Mouse (Mus musculus) heart, embryonic 10.5 days (tissue): ENCODE data around the gene Nox1. TPM values are rescaled to one million over a fixed set of nuclear protein-coding genes. Genes with fewer than 3 reads are reported as not detected.
"Not testable (repeated sequence)": the region's sequence is repeated elsewhere in the genome, so short reads cannot be mapped to it uniquely, and the experiment has no call there.

Experiments
- DNase-seq: peaks from one replicate; pipeline ENCODE4 v3.0.0-alpha.2; 2017; ENCODE audit warnings: low spot score
- H3K27ac ChIP-seq: fragments of 300-500 bp; sonication (generic); 2 replicates; pipeline ENCODE4 v1.5.1; 2016; ENCODE audit warnings: mild to moderate bottlenecking
- H3K27me3 ChIP-seq: fragments of 300-500 bp; sonication (generic); 2 replicates; pipeline ENCODE4 v1.6.1; 2016; ENCODE audit warnings: mild to moderate bottlenecking; ENCODE audit not compliant: poor library complexity, insufficient read depth, severe bottlenecking
- H3K36me3 ChIP-seq: fragments of 300-500 bp; sonication (generic); 2 replicates; pipeline ENCODE4 v1.6.1; 2016; ENCODE audit warnings: mild to moderate bottlenecking, moderate library complexity
- H3K4me1 ChIP-seq: fragments of 300-500 bp; sonication (generic); 2 replicates; pipeline ENCODE4 v1.6.1; 2016; ENCODE audit warnings: mild to moderate bottlenecking
- H3K4me3 ChIP-seq: fragments of 300-500 bp; sonication (generic); 2 replicates; pipeline ENCODE4 v1.5.1; 2016; ENCODE audit warnings: mild to moderate bottlenecking, moderate library complexity
- H3K9me3 ChIP-seq: fragments of 300-500 bp; sonication (generic); 2 replicates; pipeline ENCODE4 v1.6.1; 2016; ENCODE audit warnings: mild to moderate bottlenecking, moderate library complexity
- WGBS: fragments of 180-500 bp; shearing (Covaris S2); methylation state at CpG from one replicate; pipeline ENCODE4 v1.1.7; 2016; 5-methylcytosine and 5-hydroxymethylcytosine counted together
- polyA plus RNA-seq: library from polyadenylated mRNA; unstranded; fragments of >200 nt; fragmentation: Nextera tagmentation; extraction: Ambion mirVana; gene quantifications from 2 replicates; pipeline ENCODE4 v1.2.1, GENCODE M21; 2016

Gene Nox1
- polyA plus RNA-seq: 0.08 and 0.15 TPM in 2 replicates

DNA sequence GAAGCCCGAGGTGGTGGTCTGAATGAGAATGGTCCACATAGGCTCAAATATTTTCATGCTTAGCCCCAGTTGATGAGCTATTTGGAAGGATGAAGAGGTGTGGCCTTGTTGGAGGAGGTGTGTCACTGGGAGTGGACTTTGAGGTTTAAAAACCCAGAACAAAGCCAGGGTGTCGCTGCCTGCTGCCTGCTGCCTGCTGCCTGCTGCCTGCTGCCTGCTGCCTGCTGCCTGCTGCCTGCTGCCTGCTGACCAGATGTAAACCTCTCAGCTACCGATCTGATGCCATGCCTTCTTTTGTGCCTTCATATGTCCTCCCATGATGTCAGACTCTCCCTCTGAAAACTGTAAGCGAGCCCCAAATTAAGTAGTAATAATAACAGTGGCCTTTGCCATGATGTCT lies at the start of gene Nox1:
Nox1 (minus strand) TSS at position 101 of the 400 bp plus-strand sequence.
- Histone ChIP-seq H3K27me3 (no peaks in the 10 kb centered on the region), H3K27ac (no peak within 1 kb of the TSS), H3K4me3 (no peak within 1 kb of the TSS), H3K9me3 (no peaks in the 10 kb centered on the region), H3K4me1 (no peaks in the 10 kb centered on the region), H3K36me3 (peaks cover 5% of the 10 kb centered on the region; the same call in 1 of the 2 replicates)
- WGBS: 69% methylated on average over 4 of the region's 4 CpGs
- DNase-seq: no peak

DNA sequence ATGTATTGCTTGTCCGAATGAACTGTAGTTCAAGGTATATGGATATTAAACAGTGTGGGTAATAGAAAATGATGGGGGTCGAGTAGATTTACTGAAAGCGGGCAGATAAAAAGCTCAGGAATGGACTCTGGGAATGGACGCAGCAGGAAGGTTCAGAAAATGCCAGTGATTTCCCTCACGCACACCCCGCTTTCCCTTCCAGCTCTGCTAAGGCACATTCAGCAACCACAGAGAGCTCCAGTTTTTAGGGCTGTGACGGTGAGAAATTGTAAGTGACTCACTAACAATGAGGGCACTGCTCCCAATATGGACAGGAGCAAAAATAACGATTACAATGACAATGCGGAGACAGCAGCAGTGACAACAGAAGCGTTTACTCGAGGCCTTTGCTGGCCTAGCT lies 40.4 kb upstream of the Nox1 start:
- Histone ChIP-seq H3K36me3 (peaks cover 24% of the 10 kb centered on the region; the same call in 1 of the 2 replicates), H3K4me3 (no peak overlapping the region), H3K4me1 (no peaks in the 10 kb centered on the region), H3K27ac (no peak overlapping the region), H3K9me3 (no peaks in the 10 kb centered on the region), H3K27me3 (no peaks in the 10 kb centered on the region)
- 87% methylated on average over 11 of the region's 11 CpGs for WGBS
- DNase-seq: no peak

DNA sequence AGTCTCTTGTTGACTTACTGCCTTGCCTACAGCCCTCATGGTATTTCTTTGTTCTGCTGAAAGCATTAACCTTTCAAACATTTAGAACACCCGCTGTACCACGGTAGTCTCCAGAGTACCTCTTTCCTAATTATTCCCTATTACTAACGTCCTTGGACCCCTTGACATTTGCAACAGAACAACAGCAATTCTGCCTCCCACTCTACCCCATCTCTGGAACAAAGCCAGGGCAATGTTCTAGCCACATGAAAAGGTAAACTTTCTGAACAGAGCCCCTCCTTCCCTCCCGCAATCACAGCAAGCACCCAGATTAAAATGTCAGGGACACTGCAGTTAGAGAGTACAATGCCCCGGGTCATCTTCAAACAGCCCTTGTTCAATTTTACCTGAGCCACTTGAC lies 39.4 kb upstream of the Nox1 start:
- 73% methylated on average over 5 of the region's 5 CpGs for WGBS
- Histone ChIP-seq H3K27ac (no peak overlapping the region), H3K4me1 (no peaks in the 10 kb centered on the region), H3K9me3 (no peaks in the 10 kb centered on the region), H3K27me3 (no peaks in the 10 kb centered on the region), H3K4me3 (no peak overlapping the region), H3K36me3 (peaks cover 22% of the 10 kb centered on the region; the same call in 1 of the 2 replicates)
- no peak for DNase-seq

DNA sequence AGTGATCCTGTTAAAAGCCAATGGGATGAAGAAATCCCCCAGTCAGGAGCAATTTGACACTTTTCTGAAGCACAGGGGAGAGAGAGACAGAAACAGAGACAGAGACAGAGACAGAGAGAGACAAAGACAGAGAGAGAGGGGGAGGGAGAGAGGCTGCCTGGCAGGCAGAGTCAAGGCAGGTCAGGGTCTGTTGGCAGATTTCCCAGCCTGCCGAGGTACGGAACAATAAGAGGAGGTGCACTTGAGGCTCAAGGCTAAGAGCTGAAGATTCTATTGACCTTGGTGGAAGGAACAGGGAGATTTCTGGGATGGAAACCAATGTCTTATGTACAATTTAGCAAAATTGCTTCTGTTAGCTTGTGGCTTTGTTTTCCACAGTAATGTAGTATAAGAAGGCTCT lies 26.4 kb upstream of the Nox1 start:
- WGBS: 49% methylated on average over 2 of the region's 2 CpGs
- H3K4me3 ChIP-seq: no peak overlapping the region

DNA sequence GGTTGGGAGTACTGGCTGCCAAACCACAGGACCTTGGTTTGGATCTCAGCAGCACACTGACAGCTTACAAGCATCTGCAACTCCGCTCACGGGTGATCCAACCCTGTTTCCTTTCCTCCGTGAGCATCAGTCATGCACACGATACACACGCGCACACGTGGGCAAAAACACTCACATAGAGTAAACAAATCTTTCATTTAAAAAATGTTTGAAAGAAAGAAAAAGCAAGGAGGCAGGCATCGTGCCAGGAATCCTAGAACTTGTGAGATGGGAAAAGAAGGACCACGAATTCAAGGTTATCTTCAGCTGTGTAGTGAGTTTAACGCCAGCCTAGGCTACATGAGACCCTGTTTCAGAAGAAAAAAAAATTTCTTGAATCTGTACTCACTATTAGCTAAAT lies 24.2 kb upstream of the Nox1 start:
- Histone ChIP-seq H3K9me3 (no peaks in the 10 kb centered on the region), H3K4me1 (no peaks in the 10 kb centered on the region), H3K27me3 (no peaks in the 10 kb centered on the region), H3K4me3 (no peak overlapping the region), H3K36me3 (peaks cover 22% of the 10 kb centered on the region; the same call in 1 of the 2 replicates), H3K27ac (no peak overlapping the region)
- DNase-seq: no peak
- 88% methylated on average over 10 of the region's 10 CpGs for WGBS

More for the DNA sequence above, 26.4 kb upstream of the Nox1 start:
- Histone ChIP-seq H3K27me3 (no peaks in the 10 kb centered on the region), H3K36me3 (peaks cover 20% of the 10 kb centered on the region; the same call in 1 of the 2 replicates), H3K4me1 (no peaks in the 10 kb centered on the region), H3K9me3 (no peaks in the 10 kb centered on the region), H3K27ac (no peak overlapping the region)
- no peak for DNase-seq

DNA sequence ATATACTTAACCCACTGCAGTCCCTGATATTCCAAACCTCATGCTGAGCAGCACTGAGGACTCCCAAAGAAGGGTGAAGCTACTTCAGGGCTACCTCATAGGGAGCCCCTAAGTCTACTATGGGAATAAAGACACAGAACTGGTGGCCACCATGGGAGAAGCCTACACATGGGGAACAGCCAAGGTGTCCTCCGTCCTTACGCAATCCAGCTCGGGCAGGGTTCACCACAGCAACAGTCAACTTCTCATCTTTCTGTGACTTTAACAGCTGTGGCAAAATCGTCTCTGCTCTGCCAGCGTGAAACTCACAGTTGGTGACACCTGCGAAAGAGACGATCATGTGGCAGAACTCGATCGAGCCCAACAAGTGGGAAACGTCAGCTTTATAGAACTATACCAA lies 16.5 kb upstream of the Nox1 start:
- Histone ChIP-seq H3K4me1 (no peaks in the 10 kb centered on the region), H3K4me3 (no peak overlapping the region), H3K9me3 (no peaks in the 10 kb centered on the region), H3K27me3 (no peaks in the 10 kb centered on the region), H3K36me3 (peaks cover 33% of the 10 kb centered on the region; the same call in 1 of the 2 replicates), H3K27ac (no peak overlapping the region)
- no peak for DNase-seq
- WGBS: 83% methylated on average over 10 of the region's 10 CpGs

DNA sequence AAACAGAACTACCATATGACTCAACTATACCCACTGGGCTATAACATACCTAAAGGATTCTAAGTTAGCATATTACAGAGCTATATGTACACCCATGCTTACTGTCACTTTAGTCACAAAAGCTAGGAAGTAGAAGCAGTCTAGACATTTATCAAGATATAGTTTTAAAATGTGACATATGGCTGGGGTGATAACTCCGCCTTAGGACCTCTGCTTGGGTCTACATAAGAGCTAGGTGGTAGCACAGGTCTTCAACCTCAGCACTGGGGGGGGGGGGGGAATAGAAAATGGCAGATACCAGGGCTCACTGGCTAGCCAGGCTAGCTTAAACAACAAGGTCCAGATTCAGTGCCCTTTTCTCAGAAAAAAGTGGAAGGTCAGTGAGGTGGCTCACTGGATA lies 11.3 kb upstream of the Nox1 start:
- 76% methylated on average over 1 of the region's 1 CpGs for WGBS
- Histone ChIP-seq H3K4me1 (no peaks in the 10 kb centered on the region), H3K27ac (no peak overlapping the region), H3K9me3 (no peaks in the 10 kb centered on the region), H3K4me3 (no peak overlapping the region), H3K36me3 (0 out of 2 replicates have a peak, but pooled peaks cover 1% of the 10 kb centered on the region), H3K27me3 (no peaks in the 10 kb centered on the region)
- DNase-seq: no peak

DNA sequence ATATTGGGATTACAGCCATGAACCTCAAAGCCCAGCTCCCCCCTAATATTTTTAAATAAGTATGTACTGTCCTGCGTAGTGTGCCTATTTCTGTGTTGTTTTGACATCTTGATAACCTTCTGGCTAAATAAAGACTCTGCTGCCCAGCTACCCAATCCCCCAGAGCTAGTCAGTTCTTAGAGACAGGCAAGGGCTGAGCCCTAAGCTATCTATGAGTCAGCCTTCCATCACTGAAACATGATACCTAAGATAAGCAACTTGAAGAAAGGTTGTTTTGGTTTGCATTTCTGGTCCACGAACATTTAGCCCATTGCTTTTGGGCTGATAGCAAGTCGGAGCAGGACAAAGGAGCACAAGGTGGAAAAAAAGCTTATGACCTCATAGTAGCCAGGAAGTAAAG lies 1.1 kb downstream of the Nox1 start:
- Histone ChIP-seq H3K36me3 (peaks cover 5% of the 10 kb centered on the region; the same call in 1 of the 2 replicates), H3K27me3 (no peaks in the 10 kb centered on the region), H3K27ac (no peak overlapping the region), H3K9me3 (no peaks in the 10 kb centered on the region), H3K4me3 (no peak overlapping the region), H3K4me1 (no peaks in the 10 kb centered on the region)
- no peak for DNase-seq
- WGBS: 36% methylated on average over 3 of the region's 3 CpGs

DNA sequence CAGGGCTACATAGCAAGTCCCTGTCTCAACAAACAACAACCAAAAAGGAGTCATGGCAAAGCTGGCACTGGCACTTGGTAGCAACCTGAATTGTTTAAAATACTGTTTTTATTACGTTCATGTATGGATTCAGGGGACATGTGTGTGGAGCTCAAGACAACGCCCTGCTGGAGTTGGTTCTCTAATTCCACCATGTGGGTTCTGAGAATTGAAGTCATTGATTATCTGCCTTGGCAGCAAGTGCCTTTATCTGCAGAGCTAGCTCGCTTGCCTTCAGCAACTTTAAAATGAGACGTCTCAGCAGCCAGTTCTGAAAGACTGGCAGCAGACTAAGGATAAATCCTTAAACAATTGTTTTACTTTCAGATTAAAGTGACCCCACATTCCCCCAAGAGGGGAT lies 3.6 kb downstream of the Nox1 start:
- Histone ChIP-seq H3K27me3 (no peaks in the 10 kb centered on the region), H3K36me3 (no peaks in the 10 kb centered on the region), H3K27ac (no peak overlapping the region)

DNA sequence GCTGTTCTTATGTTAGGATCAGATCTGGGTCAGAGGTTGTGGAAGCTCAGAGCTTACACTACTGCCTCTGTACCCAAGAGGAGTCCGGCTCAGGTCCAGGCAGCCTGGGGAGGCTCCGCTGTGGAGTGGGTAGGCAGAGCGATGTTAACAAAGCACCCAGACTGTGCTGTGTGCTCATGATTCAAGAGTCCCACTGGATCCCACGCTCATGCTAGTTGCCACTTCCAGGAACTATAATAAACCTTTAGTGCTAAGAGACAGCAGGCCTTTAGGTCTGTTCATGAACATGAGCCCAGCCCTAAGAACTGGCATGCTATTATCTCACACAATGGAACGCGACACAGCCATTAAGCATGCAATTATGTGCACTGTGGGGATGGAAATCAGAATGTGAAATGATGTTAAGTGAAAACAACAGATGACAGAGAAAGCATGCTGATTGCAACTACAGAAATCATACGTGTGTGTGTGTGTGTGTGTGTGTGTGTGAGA lies 10.6 kb downstream of the Nox1 start:
- Histone ChIP-seq H3K4me1 (no peaks in the 10 kb centered on the region), H3K4me3 (no peak overlapping the region), H3K27ac (no peak overlapping the region), H3K9me3 (no peaks in the 10 kb centered on the region), H3K36me3 (no peaks in the 10 kb centered on the region), H3K27me3 (no peaks in the 10 kb centered on the region)
- 88% methylated on average over 7 of the region's 7 CpGs for WGBS
- no peak for DNase-seq

More for the DNA sequence above, 3.6 kb downstream of the Nox1 start:
- WGBS: 57% methylated on average over 4 of the region's 4 CpGs
- no peak overlapping the region for H3K4me3 ChIP-seq
- DNase-seq: no peak
- H3K9me3 ChIP-seq: no peaks in the 10 kb centered on the region
- H3K4me1 ChIP-seq: no peaks in the 10 kb centered on the region

DNA sequence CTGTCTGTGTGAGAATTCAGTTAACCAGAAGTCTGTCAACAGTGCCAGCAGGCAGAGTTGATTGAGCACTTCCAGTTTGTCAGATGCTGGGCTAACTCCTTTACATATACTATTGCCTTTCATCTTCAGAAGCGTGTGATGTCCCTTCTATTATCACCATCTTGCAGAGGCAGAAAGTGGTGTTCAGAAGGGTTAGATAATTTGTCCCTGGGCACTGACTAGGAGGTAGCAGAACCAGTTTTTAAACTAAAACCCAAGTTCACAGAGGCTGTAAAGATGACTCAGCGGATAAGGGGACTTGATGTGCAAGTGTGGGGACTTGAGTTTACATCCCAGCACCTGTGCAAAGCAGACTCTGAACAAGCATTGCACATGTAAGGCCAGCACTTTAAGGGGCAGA lies 13.3 kb downstream of the Nox1 start:
- no peak overlapping the region for H3K27ac ChIP-seq
- H3K9me3 ChIP-seq: no peaks in the 10 kb centered on the region
- no peaks in the 10 kb centered on the region for H3K4me1 ChIP-seq
- no peaks in the 10 kb centered on the region for H3K27me3 ChIP-seq
- no peak overlapping the region for H3K4me3 ChIP-seq
- 65% methylated on average over 2 of the region's 2 CpGs for WGBS
- no peak for DNase-seq
- no peaks in the 10 kb centered on the region for H3K36me3 ChIP-seq

DNA sequence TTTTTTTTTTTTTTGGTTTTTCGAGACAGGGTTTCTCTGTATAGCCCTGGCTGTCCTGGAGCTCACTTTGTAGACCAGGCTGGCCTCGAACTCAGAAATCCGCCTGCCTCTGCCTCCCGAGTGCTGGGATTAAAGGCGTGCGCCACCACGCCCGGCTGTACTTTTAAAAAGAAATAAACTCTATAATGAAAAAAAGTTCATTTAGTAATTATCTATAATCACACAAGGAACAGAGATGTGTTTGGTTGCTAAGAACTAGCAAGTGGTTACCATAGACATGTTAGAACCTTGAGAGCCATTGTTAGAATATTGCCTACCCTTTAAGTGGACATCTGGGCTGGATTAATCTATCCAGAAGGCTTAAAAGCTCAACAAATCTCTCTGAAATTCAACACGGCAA lies 34.6 kb downstream of the Nox1 start, which contains the start of gene Arl13a:
Arl13a (plus strand) TSS at position 301 of the 400 bp plus-strand sequence.
- H3K9me3 ChIP-seq, H3K27ac ChIP-seq, H3K36me3 ChIP-seq, H3K4me1 ChIP-seq, DNase-seq, H3K27me3 ChIP-seq, H3K4me3 ChIP-seq: not testable (repeated sequence)
- WGBS: 91% methylated on average over 9 of the region's 9 CpGs

DNA sequence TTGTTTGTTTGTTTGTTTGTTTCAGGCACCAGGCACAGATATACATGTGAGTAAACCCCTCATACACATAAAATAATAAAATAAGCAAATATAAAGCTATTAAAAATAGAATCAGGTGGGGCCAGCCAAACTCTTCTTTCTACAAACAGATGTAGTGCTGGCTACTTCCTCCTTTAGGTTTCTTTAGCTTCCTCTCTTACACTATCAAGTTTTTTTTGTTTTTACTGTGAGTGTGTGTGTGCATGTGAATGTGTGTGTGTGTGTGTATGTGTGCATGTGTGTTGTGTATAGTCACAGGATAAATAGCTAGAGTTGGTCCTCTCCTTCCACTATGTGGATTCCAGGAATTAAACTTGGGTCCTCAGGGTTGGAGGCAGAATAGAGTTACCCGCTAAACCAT lies 47.1 kb downstream of the Nox1 start:
- Histone ChIP-seq H3K4me1 (no peaks in the 10 kb centered on the region), H3K27ac (no peak overlapping the region), H3K4me3 (no peak overlapping the region), H3K9me3 (no peaks in the 10 kb centered on the region), H3K27me3 (no peaks in the 10 kb centered on the region), H3K36me3 (no peaks in the 10 kb centered on the region)
- DNase-seq: no peak
- 88% methylated on average over 1 of the region's 1 CpGs for WGBS

DNA sequence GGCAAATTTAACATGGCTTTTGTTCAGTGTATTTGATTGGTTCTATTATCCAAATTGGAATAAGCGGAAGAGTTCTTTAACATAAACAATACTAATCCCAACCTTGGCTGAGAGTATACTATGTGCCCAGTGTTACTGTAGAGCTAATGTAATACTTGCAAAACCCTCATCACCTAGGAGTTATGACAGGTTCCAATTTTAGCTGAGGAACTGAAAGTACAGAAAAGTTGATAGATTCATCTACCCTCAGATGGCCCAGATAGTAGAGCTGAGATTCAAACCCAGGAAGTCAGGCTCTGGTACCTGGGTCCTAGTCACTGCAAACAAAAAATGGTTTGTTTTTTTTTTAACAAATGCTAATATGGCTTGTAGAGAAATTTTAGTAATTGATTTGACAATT lies 51.2 kb downstream of the Nox1 start:
- no peaks in the 10 kb centered on the region for H3K36me3 ChIP-seq
- no peak for DNase-seq
- 97% methylated on average over 1 of the region's 1 CpGs for WGBS
- H3K4me1 ChIP-seq: no peaks in the 10 kb centered on the region
- H3K4me3 ChIP-seq: no peak overlapping the region
- no peaks in the 10 kb centered on the region for H3K27me3 ChIP-seq
- no peaks in the 10 kb centered on the region for H3K9me3 ChIP-seq
- H3K27ac ChIP-seq: no peak overlapping the region
